Mouse (Mus musculus): Measurements from ENCODE around the gene T2. TPM values are rescaled to one million over a fixed set of nuclear protein-coding genes. Genes with fewer than 3 reads are reported as not detected.

Gene T2
- polyA plus RNA-seq, 1 experiment from 2014 or later, result 0.24 TPM

Other genes starting within 250 kb of the T2 start
- gene Gm49673, start 208.2 kb upstream of the T2 start, polyA plus RNA-seq (2015; fragmentation: Nextera tagmentation; extraction: Ambion mirVana), result 0.11 TPM in 1 of 2 replicates, not detected in the other
- 39.0 and 39.6 TPM in 2 replicates for gene Rnaset2a, start 207.9 kb upstream of the T2 start, polyA plus RNA-seq (2015; fragmentation: Nextera tagmentation; extraction: Ambion mirVana)
- gene Fgfr1op, start 190.5 kb upstream of the T2 start, polyA plus RNA-seq (2015; fragmentation: Nextera tagmentation; extraction: Ambion mirVana), result 31.4 and 32.0 TPM in 2 replicates
- gene Ccr6, start 119.9 kb upstream of the T2 start, polyA plus RNA-seq (2015; fragmentation: Nextera tagmentation; extraction: Ambion mirVana), result 0.75 and 0.78 TPM in 2 replicates
- gene Mpc1, start 73.1 kb upstream of the T2 start, polyA plus RNA-seq (2015; fragmentation: Nextera tagmentation; extraction: Ambion mirVana), result 223 and 235 TPM in 2 replicates
- gene Sft2d1, start 44.9 kb upstream of the T2 start, polyA plus RNA-seq (2015; fragmentation: Nextera tagmentation; extraction: Ambion mirVana), result 91.7 and 92.5 TPM in 2 replicates
- gene Prr18, start 18.5 kb upstream of the T2 start, polyA plus RNA-seq (2015; fragmentation: Nextera tagmentation; extraction: Ambion mirVana), result 0.17 and 0.20 TPM in 2 replicates
- 0.17 and 0.23 TPM in 2 replicates for gene T, start 78.4 kb downstream of the T2 start, polyA plus RNA-seq (2015; fragmentation: Nextera tagmentation; extraction: Ambion mirVana)
- 0.61 and 1.0 TPM in 2 replicates for gene Pde10a, start 169.4 kb downstream of the T2 start, polyA plus RNA-seq (2015; fragmentation: Nextera tagmentation; extraction: Ambion mirVana)
- gene Gm17087, start 211.0 kb downstream of the T2 start, polyA plus RNA-seq (2015; fragmentation: Nextera tagmentation; extraction: Ambion mirVana), result not detected in 2 replicates

Measured in intestine, embryonic 16.5 days (tissue).